Comparison of ENCODE assay signal across 18 mouse cellular contexts in genomic region chr8:117361595-117362437, GRCm38 (mm10).
DNase-seq lines count a peak whose midpoint lies in the region; ATAC-seq and TF ChIP-seq lines count a peak whose summit lies in the region.
"Had no signal": no experiment of that assay in that cellular context is flagged by ENCODE, and none has a peak within 500 bp of the region (broad histone marks: within the 10 kb centered on the region; RNA-seq: fewer than 3 reads in every experiment).

No protein-coding gene starts in this region.

- no peak for ATAC-seq in hindbrain, postnatal 0 days
- ATAC-seq in liver, embryonic 13.5 days (ENCODE audit: low read depth): no peak
- no peak for ATAC-seq in limb, embryonic 12.5 days (ENCODE audit: insufficient number of reproducible peaks, insufficient read depth, low FRiP score, low TSS enrichment, low read depth)
- ATAC-seq in stomach, embryonic 16.5 days (ENCODE audit: insufficient read depth, low FRiP score): peak; percentile 11; the same call in 1 of the 2 replicates
- ATAC-seq: forebrain, postnatal 0 days had no signal

- no peaks in the 10 kb centered on the region for H3K27me3 ChIP-seq in hindbrain, embryonic 10.5 days (ENCODE audit: insufficient read depth, poor library complexity, severe bottlenecking)
- no peaks in the 10 kb centered on the region for H3K27me3 ChIP-seq in hindbrain, postnatal 0 days (ENCODE audit: insufficient read depth, low read length)
- H3K27me3 ChIP-seq in liver, embryonic 13.5 days: no peaks in the 10 kb centered on the region
- H3K27me3 ChIP-seq in limb, embryonic 12.5 days: no peaks in the 10 kb centered on the region
- H3K27me3 ChIP-seq in stomach, embryonic 16.5 days (ENCODE audit: control insufficient read depth, insufficient read depth, low read length): no peaks in the 10 kb centered on the region
- H3K27me3 ChIP-seq: hindbrain, embryonic 15.5 days; midbrain, embryonic 12.5 days had no signal

- H3K36me3 ChIP-seq in hindbrain, embryonic 10.5 days: peaks cover 8% of the 10 kb centered on the region
- no peaks in the 10 kb centered on the region for H3K36me3 ChIP-seq in hindbrain, postnatal 0 days (ENCODE audit: insufficient read depth, low read length)
- H3K36me3 ChIP-seq in liver, embryonic 13.5 days: 0 out of 2 replicates have a peak, but pooled peaks cover 4% of the 10 kb centered on the region
- no peaks in the 10 kb centered on the region for H3K36me3 ChIP-seq in limb, embryonic 12.5 days
- no peaks in the 10 kb centered on the region for H3K36me3 ChIP-seq in stomach, embryonic 16.5 days (ENCODE audit: control insufficient read depth, insufficient read depth, low read length)
- H3K36me3 ChIP-seq: hindbrain, embryonic 15.5 days; midbrain, embryonic 12.5 days had no signal

- H3K9ac ChIP-seq in hindbrain, postnatal 0 days (replicated peaks; ENCODE audit: low read length): no peak overlapping the region
- no peak overlapping the region for H3K9ac ChIP-seq in liver, embryonic 13.5 days
- H3K9ac ChIP-seq in limb, embryonic 12.5 days (replicated peaks): no peak overlapping the region
- H3K9ac ChIP-seq in stomach, embryonic 16.5 days (ENCODE audit: low read length): no peak overlapping the region
- H3K9ac ChIP-seq: forebrain, postnatal 0 days; hindbrain, embryonic 15.5 days; midbrain, embryonic 12.5 days had no signal

- 88% methylated on average over 12 of the region's 12 CpGs for WGBS in hindbrain, embryonic 10.5 days
- 76% methylated on average over 12 of the region's 12 CpGs for WGBS in hindbrain, postnatal 0 days
- 73% methylated on average over 12 of the region's 12 CpGs for WGBS in liver, embryonic 13.5 days (ENCODE audit: insufficient replicate concordance)
- WGBS in limb, embryonic 12.5 days: 69% methylated on average over 12 of the region's 12 CpGs
- 51% methylated on average over 12 of the region's 12 CpGs for WGBS in stomach, embryonic 16.5 days

- H3K4me2 ChIP-seq in hindbrain, postnatal 0 days (ENCODE audit: low read depth, low read length): no peak overlapping the region
- H3K4me2 ChIP-seq in liver, embryonic 13.5 days: no peak overlapping the region
- H3K4me2 ChIP-seq in limb, embryonic 12.5 days: no peak overlapping the region
- H3K4me2 ChIP-seq in stomach, embryonic 16.5 days (ENCODE audit: low read depth, low read length): no peak overlapping the region
- H3K4me2 ChIP-seq: hindbrain, embryonic 15.5 days; midbrain, embryonic 12.5 days had no signal

- no peak for DNase-seq in hindbrain, embryonic 10.5 days (ENCODE audit: low spot score)
- no peak for DNase-seq in hindbrain, postnatal 0 days (ENCODE audit: low spot score)
- no peak for DNase-seq in liver, embryonic 13.5 days
- DNase-seq in liver: no peak
- DNase-seq in adipocyte (ENCODE audit: low spot score): no peak
- DNase-seq: adrenal gland, adult 2 months; cerebellum, adult 11 months; cerebellum, postnatal 36 days; forebrain, postnatal 0 days; gastrocnemius, adult 2 months; layer of hippocampus, postnatal 36 days; left cerebral cortex, postnatal 4 days; lung, postnatal 14 days; right cerebral cortex, adult 18-20 months had no signal

- H3K9me3 ChIP-seq in hindbrain, embryonic 10.5 days: no peaks in the 10 kb centered on the region
- no peaks in the 10 kb centered on the region for H3K9me3 ChIP-seq in hindbrain, postnatal 0 days (ENCODE audit: low read length)
- H3K9me3 ChIP-seq in liver, embryonic 13.5 days (replicated peaks): no peaks in the 10 kb centered on the region
- H3K9me3 ChIP-seq in limb, embryonic 12.5 days: no peaks in the 10 kb centered on the region
- no peaks in the 10 kb centered on the region for H3K9me3 ChIP-seq in stomach, embryonic 16.5 days (replicated peaks; ENCODE audit: control insufficient read depth, low read length)
- H3K9me3 ChIP-seq: hindbrain, embryonic 15.5 days; midbrain, embryonic 12.5 days had no signal

- H3K27ac ChIP-seq in hindbrain, embryonic 10.5 days: 0 out of 2 replicates have a peak overlapping the region, but pooled peaks have one; percentile 12
- no peak overlapping the region for H3K27ac ChIP-seq in hindbrain, postnatal 0 days
- peak overlapping the region; percentile 72 for H3K27ac ChIP-seq in liver, embryonic 13.5 days
- H3K27ac ChIP-seq in limb, embryonic 12.5 days: 0 out of 2 replicates have a peak overlapping the region, but pooled peaks have one; percentile 17
- peak overlapping the region; percentile 47 for H3K27ac ChIP-seq in stomach, embryonic 16.5 days (ENCODE audit: low read length)
- H3K27ac ChIP-seq: gastrocnemius, adult 2 months; hindbrain, embryonic 15.5 days; midbrain, embryonic 12.5 days had no signal

- H3K4me3 ChIP-seq in hindbrain, embryonic 10.5 days: no peak overlapping the region
- H3K4me3 ChIP-seq in hindbrain, postnatal 0 days (ENCODE audit: low read length): no peak overlapping the region
- no peak overlapping the region for H3K4me3 ChIP-seq in liver, embryonic 13.5 days (replicated peaks)
- no peak overlapping the region for H3K4me3 ChIP-seq in limb, embryonic 12.5 days (replicated peaks)
- H3K4me3 ChIP-seq in stomach, embryonic 16.5 days (replicated peaks; ENCODE audit: low read length): no peak overlapping the region
- H3K4me3 ChIP-seq: gastrocnemius, adult 2 months; hindbrain, embryonic 15.5 days; midbrain, embryonic 12.5 days had no signal

- peaks cover 41% of the 10 kb centered on the region for H3K4me1 ChIP-seq in hindbrain, embryonic 10.5 days (replicated peaks)
- H3K4me1 ChIP-seq in hindbrain, postnatal 0 days (ENCODE audit: insufficient read depth, low read length): peaks cover 13% of the 10 kb centered on the region
- peaks cover 81% of the 10 kb centered on the region for H3K4me1 ChIP-seq in liver, embryonic 13.5 days (replicated peaks)
- peaks cover 13% of the 10 kb centered on the region for H3K4me1 ChIP-seq in limb, embryonic 12.5 days (replicated peaks)
- peaks cover 36% of the 10 kb centered on the region for H3K4me1 ChIP-seq in stomach, embryonic 16.5 days (ENCODE audit: control insufficient read depth, insufficient read depth, low read length)
- H3K4me1 ChIP-seq: midbrain, embryonic 12.5 days had no signal

- TF ChIP-seq CTCF in hindbrain, postnatal 0 days (IDR thresholded peaks at IDR 0.05; ENCODE audit: low read depth): no peak
